Mouse (Mus musculus): ENCODE data around the gene Map1b. TPM values are rescaled to one million over a fixed set of nuclear protein-coding genes. Genes with fewer than 3 reads are reported as not detected.

Gene Map1b
- polyA plus RNA-seq, 2 experiments = 17.5 to 142 TPM

DNA sequence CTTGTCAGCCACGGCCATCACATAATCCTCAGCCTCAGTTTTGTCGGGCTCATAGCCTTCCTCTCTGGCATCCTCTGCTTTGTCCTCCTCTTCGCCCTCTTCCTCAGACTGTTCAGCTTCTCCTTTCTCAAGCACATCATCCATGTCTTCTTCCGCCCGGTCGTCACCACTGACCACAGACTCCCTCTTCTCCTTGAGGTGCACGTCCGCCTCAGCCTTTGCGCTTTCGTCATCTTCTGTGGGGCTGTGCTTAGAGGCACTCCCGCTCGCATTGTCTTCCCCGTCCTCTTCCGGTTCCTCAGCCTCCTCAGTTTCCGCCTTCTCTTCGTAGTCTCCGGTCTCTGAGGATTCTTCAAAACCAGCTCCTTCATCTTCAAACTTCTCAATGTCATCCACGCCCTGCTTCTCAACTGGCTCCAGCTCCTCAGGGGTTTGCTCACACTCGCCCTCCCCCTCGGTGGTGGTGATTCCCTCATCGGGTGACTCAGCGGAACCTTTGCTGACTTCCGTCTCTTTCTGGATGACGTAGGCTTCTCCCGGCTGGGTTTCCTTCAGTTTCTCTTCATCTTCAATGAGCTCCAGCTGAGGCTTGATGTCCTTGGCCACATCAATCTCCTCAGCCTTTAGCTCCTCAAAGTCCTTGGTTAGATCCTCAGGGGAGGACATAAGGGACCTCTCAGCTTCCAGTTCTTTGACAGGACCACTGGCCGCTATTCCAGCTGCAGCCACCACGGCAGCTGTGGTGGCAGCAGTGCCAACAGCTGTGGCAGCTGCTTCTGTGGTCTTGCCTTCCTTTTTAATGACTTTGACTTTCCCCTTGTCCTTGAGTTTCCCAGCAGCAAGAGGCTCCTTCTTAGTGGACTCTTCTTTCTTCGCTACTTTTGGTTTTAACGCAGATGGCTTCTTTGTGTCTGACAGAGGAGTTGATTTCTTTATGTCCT is 83.0 kb downstream of the Map1b start:
- no peak for TF ChIP-seq POLR2A (IDR thresholded peaks at IDR 0.05; ENCODE audit: borderline replicate concordance, extremely low read depth, insufficient read depth, insufficient read length)
- Histone ChIP-seq H3K27ac (replicated peaks; ENCODE audit: low read depth, low read length) (no peak overlapping the region), H3K4me1 (ENCODE audit: control insufficient read depth, insufficient read depth, low read length) (no peaks in the 10 kb centered on the region), H3K9ac (ENCODE audit: low read depth, low read length, severe bottlenecking) (no peak overlapping the region), H3K4me2 (replicated peaks; ENCODE audit: low read depth, low read length, severe bottlenecking) (no peak overlapping the region), H3K36me3 (ENCODE audit: control insufficient read depth, insufficient read depth, low read length) (peaks cover 69% of the 10 kb centered on the region), H3K4me3 (replicated peaks; ENCODE audit: low read length) (no peak overlapping the region), H3K27me3 (ENCODE audit: control insufficient read depth, insufficient read depth, low read length) (no peaks in the 10 kb centered on the region), H3K9me3 (ENCODE audit: control insufficient read depth, low read length) (no peaks in the 10 kb centered on the region)
- 95% methylated on average over 29 of the region's 29 CpGs for WGBS
- ATAC-seq (ENCODE audit: low FRiP score, low read depth) (no peak), DNase-seq (ENCODE audit: low spot score) (no peak)

DNA sequence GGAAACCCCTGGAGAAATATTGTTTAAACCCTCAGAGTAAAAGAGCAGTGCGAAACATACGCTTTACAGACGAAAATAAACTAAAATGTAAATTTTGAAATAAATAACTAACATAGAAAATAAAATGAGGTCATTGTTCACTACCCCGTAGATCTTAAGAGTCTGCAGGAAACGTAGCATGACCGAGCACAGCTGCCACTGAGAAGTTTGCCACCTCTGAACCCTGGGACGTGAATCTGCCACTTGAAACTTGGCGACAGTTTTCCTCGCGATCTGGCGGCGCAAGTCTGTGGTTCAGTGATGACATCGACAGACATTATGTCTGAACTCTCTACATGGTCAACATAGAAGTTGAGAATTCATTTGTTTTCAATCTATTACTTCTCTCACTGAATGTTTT is 92.8 kb downstream of the Map1b start:
- no peak for ATAC-seq (ENCODE audit: low FRiP score, low read depth)
- 80% methylated on average over 13 of the region's 13 CpGs for WGBS
- TF ChIP-seq POLR2A (IDR thresholded peaks at IDR 0.05; ENCODE audit: borderline replicate concordance, extremely low read depth, insufficient read depth, insufficient read length) = no peak

DNA sequence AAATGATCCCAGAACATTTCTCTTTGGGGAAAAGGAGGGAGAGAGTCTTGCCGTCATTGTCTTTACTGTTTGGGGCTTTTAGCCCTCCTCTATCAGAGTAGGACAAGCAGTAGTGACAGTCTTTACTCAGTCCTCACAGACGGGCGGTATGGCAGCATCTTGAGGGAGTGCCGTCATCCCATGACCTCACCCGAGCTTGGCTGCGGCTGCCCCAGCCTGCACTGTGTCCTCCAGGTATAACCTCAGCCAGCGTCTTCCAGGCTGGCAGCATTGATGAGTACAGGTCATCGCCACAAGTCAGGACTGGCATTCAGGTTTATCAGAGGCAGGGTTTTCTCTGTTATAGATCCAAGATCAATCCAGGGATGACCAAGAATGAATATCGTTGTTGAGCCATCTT is 99.7 kb downstream of the Map1b start:
- 88% methylated on average over 9 of the region's 9 CpGs for WGBS
- Histone ChIP-seq H3K4me2 (replicated peaks; ENCODE audit: low read depth, low read length, severe bottlenecking) (no peak overlapping the region), H3K27me3 (ENCODE audit: control insufficient read depth, insufficient read depth, low read length) (no peaks in the 10 kb centered on the region), H3K9me3 (ENCODE audit: control insufficient read depth, low read length) (no peaks in the 10 kb centered on the region), H3K9ac (ENCODE audit: low read depth, low read length, severe bottlenecking) (no peak overlapping the region), H3K4me3 (replicated peaks; ENCODE audit: low read length) (no peak overlapping the region), H3K27ac (replicated peaks; ENCODE audit: low read depth, low read length) (no peak overlapping the region), H3K4me1 (ENCODE audit: control insufficient read depth, insufficient read depth, low read length) (peaks cover 27% of the 10 kb centered on the region), H3K36me3 (ENCODE audit: control insufficient read depth, insufficient read depth, low read length) (peaks cover 34% of the 10 kb centered on the region)
- DNase-seq (ENCODE audit: low spot score) (no peak), ATAC-seq (ENCODE audit: low FRiP score, low read depth) (no peak)
- TF ChIP-seq POLR2A (IDR thresholded peaks at IDR 0.05; ENCODE audit: borderline replicate concordance, extremely low read depth, insufficient read depth, insufficient read length) = no peak

More for the DNA sequence above, 92.8 kb downstream of the Map1b start:
- Histone ChIP-seq H3K9me3 (ENCODE audit: control insufficient read depth, low read length) (no peaks in the 10 kb centered on the region), H3K4me3 (replicated peaks; ENCODE audit: low read length) (no peak overlapping the region), H3K36me3 (ENCODE audit: control insufficient read depth, insufficient read depth, low read length) (peaks cover 53% of the 10 kb centered on the region), H3K27ac (replicated peaks; ENCODE audit: low read depth, low read length) (no peak overlapping the region), H3K4me1 (ENCODE audit: control insufficient read depth, insufficient read depth, low read length) (no peaks in the 10 kb centered on the region), H3K4me2 (replicated peaks; ENCODE audit: low read depth, low read length, severe bottlenecking) (no peak overlapping the region), H3K9ac (ENCODE audit: low read depth, low read length, severe bottlenecking) (no peak overlapping the region), H3K27me3 (ENCODE audit: control insufficient read depth, insufficient read depth, low read length) (no peaks in the 10 kb centered on the region)
- DNase-seq (ENCODE audit: low spot score) = no peak

DNA sequence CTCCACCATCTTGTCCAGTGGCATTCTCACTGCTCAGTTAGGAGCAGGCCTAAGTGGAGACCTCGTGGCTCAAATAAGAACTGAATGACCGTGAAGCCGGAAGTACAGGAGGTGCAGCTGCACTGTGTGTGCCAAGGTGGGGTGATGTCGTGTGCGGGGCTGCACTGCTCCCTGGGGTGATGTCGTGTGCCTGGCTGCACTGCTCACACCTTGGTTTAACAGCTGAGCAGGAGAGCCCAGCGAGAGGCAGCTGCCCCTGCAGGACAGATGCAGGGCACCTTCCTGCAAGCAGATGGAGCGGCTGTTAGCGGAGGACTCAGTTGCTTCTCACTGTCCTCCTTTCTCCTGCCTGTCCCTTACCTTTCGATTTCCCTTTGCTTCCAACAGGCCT is 102.0 kb downstream of the Map1b start:
- ATAC-seq (ENCODE audit: low FRiP score, low read depth) = peak; percentile 41; the same call in 1 of the 2 replicates
- no peak for DNase-seq (ENCODE audit: low spot score)
- Histone ChIP-seq H3K27ac (replicated peaks; ENCODE audit: low read depth, low read length) (peak overlapping the region; percentile 34; the same call in 1 of the 2 replicates), H3K4me1 (ENCODE audit: control insufficient read depth, insufficient read depth, low read length) (peaks cover 27% of the 10 kb centered on the region), H3K27me3 (ENCODE audit: control insufficient read depth, insufficient read depth, low read length) (no peaks in the 10 kb centered on the region), H3K36me3 (ENCODE audit: control insufficient read depth, insufficient read depth, low read length) (peaks cover 49% of the 10 kb centered on the region), H3K4me3 (replicated peaks; ENCODE audit: low read length) (no peak overlapping the region), H3K4me2 (replicated peaks; ENCODE audit: low read depth, low read length, severe bottlenecking) (no peak overlapping the region), H3K9me3 (ENCODE audit: control insufficient read depth, low read length) (no peaks in the 10 kb centered on the region), H3K9ac (ENCODE audit: low read depth, low read length, severe bottlenecking) (no peak overlapping the region)
- TF ChIP-seq POLR2A (IDR thresholded peaks at IDR 0.05; ENCODE audit: borderline replicate concordance, extremely low read depth, insufficient read depth, insufficient read length) = no peak
- 27% methylated on average over 10 of the region's 10 CpGs for WGBS

DNA sequence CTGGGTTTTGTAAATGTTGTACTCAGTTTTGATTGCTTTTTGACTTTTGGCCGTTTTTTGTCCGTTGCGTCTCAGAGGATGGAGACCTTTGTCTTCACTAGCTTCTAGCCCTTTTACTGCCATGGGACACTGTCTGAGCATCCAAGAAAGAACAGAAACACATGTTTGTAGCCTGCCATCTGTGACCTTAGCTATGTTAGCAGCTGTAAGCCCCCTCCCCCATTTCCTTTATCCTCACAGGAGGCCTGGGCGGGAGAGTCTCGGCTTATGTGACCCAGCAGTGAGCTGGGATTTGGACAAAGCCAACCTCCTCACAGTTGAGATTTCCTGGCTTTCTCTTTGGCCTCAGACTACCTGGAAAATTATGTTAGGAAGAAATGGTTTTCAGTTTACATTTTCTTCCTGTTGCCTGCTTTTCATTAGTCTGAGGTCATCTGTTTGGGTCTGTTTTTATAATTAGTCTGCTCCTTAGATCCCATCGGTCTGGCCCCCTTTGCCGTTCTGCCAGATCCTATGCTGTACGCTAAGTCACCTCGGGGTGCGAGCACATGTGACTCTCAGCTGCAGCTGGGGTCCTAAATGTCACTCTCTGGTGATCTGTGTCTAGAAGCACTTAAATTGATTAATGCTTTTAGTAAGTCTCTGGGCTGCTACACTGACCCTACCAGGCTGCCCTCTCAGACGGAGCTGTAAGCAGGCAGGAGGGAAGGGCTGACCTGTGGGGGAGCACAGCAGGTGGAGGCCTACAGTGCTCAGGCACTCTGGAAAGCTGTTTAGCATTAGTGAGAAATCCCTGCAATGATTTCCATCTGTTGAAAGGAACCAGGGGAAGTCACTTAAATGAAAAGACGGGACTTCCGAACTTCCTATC is 102.6 kb downstream of the Map1b start:
- DNase-seq (ENCODE audit: low spot score) = peak; percentile 67
- Histone ChIP-seq H3K36me3 (ENCODE audit: control insufficient read depth, insufficient read depth, low read length) (peaks cover 49% of the 10 kb centered on the region), H3K4me2 (replicated peaks; ENCODE audit: low read depth, low read length, severe bottlenecking) (no peak overlapping the region), H3K4me1 (ENCODE audit: control insufficient read depth, insufficient read depth, low read length) (peaks cover 31% of the 10 kb centered on the region), H3K9ac (ENCODE audit: low read depth, low read length, severe bottlenecking) (no peak overlapping the region), H3K4me3 (replicated peaks; ENCODE audit: low read length) (no peak overlapping the region), H3K9me3 (ENCODE audit: control insufficient read depth, low read length) (no peaks in the 10 kb centered on the region), H3K27ac (replicated peaks; ENCODE audit: low read depth, low read length) (peak overlapping the region; percentile 34), H3K27me3 (ENCODE audit: control insufficient read depth, insufficient read depth, low read length) (no peaks in the 10 kb centered on the region)
- no peak for TF ChIP-seq POLR2A (IDR thresholded peaks at IDR 0.05; ENCODE audit: borderline replicate concordance, extremely low read depth, insufficient read depth, insufficient read length)
- WGBS = 23% methylated on average over 13 of the region's 13 CpGs
- ATAC-seq (ENCODE audit: low FRiP score, low read depth) = peak; percentile 80
